Mouse (Mus musculus) CD4-positive, CD25-positive, alpha-beta regulatory T cell, adult 2 months (primary cell): ENCODE measurements around the gene Ubr1.
"Not testable (repeated sequence)": the region's sequence is repeated elsewhere in the genome, so short reads cannot be mapped to it uniquely, and the experiment has no call there.

ENCODE experiments used
- DNase-seq: peaks from one replicate; pipeline ENCODE4 v3.0.0-alpha.2; 2012; ENCODE audit warnings: low read depth, low spot score

Gene Ubr1

DNA sequence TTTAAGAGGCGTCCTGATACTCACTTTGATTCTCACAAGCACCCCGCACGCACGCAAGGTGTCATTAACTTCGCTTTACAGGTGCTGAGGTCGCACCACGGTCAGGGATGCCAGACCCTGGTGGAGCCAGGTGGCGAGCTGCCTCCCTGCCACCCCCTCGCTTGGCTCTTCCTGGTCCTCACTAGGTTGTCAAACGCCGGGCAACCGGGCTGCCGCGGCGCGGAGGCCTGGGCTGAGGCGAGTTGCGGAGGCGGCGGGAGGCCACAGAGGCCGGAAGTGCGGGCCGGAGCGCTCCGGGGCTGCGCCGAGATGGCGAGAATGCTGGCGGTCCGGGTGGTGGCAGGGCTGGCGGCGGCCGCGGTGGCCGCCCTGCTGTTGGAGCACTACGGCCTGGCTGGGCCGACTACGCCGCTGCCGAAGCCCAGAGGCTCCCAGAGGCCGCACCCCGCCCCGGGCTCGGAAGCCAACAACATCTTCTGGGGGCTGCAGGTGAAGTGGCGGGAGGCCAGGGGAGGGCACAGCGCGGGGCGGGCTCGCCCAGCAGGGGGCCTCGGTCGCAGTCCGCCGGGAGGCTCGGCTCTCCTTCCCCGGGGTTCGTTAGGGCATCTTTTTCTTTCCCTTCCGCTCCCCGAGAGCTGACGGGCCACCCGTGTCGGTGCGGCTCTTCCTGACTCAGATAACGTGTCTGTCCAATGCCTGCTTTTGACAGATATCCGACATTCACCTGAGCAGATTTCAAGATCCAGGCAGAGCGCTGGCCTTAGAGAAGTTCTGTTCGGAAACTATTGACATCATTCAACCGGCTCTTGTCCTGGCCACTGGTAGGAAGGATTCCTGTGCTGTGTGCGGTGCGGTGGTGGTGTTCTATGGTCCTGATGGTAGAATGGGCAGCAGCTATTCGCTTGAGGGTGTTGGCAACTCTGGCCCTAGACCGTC lies 6.7 kb upstream of the Ubr1 start, which contains the start of gene Tmem62:
Gene Tmem62 (plus strand): TSS at position 28 of the 936 bp plus-strand sequence.
- peak; percentile 76 for DNase-seq

DNA sequence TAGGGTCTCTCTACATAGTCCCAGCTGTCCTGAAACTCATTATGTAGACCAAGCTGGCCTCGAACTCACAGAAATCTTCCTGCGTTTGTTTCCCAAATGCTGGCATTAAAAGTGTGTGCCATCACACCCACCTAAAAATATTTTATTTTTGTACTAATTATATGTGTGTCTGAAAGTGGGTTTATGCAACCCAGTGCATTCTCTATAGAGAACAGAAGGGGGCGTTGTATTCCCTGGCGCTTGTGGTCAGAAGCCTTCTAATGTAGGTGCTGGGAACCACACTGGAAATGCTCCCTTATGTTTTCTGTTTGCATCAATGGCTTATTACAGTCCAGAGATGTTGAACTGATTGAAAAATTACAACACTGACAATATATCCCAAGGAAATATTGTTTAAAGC lies 5.8 kb upstream of the Ubr1 start:
- peak; percentile 54 for DNase-seq

DNA sequence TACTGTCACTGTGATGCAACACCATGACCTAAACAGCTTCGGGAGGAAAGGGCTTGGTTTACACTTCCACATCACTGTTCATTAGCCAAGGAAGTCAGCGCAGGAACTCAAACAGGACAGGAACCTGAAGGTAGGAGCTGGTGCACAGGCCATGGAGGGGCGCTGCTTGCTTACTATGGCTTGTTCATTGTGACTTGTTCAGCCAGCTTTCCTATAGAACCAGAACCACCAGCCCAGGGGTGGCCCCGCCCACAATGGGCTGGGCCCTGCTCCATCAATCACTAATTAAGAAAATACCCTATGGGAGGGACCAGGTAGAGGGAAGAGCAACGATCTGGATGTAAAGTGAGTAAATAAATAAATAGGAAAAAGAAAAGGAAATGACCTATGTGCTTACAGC lies 2.4 kb upstream of the Ubr1 start:
- peak; percentile 20 for DNase-seq

DNA sequence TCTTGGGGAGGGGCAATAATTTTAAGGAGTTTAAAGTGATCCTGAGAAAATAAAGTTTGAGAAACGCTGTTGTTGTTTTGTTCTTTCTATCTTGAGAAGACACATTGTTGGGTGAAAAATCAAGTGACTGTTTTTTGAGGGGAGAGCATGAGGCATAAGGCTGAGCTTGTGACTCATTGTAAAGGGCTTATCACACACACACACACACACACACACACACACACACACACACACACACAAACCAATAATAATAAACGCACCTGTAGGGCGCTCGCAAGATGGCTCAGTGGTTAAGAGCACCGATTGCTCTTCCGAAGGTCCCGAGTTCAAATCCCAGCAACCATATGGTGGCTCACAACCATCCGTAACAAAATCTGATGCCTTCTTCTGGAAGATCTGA lies 1.7 kb upstream of the Ubr1 start:
- DNase-seq, result not testable (repeated sequence)

DNA sequence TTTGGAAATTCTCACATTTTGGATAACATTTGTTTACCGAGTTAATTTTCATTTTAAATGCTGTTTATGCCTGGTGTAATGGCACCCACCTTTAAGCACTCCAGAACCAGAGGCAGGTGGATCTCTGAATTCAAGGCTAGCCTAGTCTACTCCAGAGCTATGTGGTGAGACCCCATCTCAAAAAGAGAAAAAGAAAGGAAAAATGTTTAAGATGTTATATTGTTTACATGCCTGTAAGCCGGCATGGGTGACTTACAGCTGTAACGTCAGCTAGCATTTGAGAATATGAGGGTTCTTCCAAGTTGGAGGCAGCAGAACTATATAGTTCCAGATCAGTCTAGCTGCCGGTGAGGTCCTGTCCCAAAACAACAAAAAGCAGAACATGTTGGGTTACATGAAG lies 1.3 kb upstream of the Ubr1 start:
- no peak for DNase-seq

DNA sequence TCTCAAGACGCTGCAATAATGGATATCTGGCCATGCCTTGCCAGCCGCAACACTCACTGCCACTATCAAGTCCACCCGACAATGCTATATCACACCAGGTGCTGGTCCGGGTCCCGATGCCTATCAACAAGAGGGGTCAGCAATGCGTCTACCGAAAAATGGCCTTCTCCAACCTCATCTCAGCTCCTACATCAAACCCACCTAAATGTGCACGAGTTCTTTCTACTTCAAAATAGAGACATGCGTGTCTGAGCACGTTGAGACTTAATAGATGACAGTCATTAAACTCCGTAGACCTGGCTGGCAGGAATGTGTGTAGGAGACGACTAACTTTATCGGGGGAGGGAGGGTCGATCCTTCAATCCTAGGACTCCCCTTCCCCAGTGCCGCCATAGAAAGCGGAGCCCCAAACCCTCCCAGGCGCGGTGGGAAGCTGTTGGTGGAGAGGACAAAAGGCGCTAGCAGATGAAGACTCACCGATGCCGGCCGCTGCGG lies 423 bp downstream of the Ubr1 start:
- no peak for DNase-seq

DNA sequence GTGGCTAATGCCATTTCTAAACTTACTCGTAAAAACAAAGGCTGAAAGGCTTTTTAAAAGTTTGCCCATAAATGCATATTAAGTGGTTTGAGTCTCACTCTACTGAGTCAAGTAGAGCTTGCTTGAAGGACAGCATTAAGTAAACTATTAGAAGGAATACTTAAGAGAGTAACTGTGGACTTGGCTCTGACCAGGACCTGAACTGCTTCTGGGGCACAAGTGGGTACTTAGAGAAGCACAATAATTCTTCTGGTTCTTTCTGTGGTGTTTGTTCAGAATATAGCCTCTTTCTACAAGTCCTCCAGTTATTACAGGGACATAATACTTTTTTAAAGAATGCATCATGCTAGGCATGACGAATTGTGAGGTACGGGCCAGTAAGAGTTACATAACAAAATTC lies 5.0 kb downstream of the Ubr1 start:
- no peak for DNase-seq

DNA sequence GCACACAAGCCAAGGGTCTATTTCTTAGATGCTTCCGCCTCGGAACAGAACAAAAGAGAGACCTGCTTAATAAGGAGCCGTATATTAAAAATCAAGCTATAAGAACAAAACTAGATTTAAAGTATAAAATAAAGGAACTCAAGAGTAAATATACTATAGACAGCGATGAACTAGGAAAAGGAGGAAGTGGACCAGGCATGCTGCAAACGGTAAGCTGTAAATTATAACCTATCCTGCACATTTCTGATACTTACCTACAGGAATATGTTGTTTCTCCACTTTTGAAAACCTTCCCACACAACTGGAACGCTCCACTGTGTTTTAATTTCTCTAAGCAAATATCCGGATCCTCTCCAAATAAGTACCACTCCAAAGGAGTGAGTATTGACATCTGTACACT lies 7.4 kb downstream of the Ubr1 start:
- DNase-seq, result no peak

DNA sequence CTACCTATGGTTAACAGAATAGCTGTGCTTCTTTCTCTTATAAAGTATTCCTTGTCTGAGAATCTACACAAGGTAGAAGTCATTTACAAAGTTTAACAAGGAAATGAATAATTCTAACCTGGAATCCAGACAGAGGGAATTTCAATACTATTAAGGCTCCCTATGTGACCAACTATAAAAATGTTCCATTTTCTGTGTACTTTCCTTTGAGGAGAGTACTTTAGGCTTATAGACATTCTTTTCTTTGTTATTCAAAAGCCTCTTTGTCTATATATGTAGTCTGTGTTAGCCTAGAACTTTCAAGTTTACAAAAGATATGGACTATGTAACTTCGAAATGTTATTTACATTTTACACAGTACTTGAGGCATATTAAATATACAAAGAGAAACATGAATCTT lies 10.3 kb downstream of the Ubr1 start:
- DNase-seq, result no peak

DNA sequence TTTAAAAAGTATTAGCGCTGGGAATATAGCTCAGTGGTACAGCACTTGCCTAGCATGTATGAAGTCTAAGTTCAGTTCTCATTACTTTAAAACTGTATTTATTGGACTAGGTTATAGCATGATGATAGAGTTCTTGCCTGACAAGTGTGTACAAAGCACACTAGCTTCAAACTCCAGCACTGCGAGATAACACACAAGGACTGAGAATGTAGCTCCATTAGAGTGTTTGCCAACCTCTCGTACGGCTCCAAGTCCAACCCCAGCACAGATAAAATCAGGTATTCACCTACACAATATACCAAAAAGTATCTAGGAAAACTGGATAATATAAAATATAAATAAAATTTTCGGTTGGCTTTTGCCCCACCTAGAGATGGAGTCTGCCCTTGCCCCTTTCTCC lies 10.7 kb downstream of the Ubr1 start:
- no peak for DNase-seq

DNA sequence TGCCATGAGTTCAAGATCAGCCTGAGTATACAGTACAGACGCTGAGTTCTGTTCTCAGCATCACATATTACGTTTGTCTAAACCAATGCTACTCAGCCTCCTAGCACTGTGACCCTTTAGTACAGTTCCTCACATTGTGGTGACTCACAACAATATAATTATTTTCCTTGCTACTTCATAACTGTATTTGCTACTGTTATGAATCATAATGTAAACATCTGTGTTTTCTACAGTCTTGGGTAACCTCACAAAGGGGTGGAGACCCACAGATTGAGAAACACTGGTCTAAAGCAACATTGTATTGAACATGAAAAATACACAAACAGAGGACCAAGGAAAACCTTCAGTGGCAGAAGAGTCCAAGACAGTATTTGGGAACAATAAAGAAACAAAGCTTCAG lies 11.2 kb downstream of the Ubr1 start:
- DNase-seq, result no peak

DNA sequence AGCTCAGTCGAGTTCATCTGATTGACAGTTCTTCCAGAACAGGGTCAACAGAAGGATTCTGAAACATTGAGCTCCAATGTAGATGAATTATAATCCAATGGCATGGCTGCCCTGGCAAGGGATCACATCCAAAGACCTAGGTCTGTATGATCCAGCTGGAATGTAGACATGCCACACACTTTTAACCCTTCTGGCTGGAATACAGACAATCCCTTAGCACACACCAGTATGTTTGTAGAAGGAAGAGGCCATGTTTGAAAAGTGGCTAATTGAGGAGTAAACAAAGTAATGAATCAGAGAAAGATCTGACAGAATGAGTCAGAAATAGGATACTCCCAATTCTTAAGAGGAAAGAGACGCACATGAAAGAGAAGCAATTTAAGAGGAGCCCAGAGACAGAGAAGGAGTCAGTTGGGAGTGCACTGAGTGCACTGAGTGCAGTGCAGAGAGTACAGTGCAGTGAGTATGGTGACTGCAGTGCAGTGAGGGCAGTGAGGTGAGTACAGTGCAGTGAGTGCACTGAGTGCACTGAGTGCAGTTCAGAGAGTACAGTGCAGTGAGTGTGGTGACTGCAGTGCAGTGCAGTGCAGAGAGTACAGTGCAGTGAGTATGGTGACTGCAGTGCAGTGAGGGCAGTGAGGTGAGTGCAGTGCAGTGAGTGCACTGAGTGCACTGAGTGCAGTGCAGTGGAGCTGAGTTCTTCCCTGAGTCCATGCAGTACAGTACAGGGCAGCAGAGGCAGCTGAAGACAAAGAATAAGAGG lies 18.2 kb downstream of the Ubr1 start:
- DNase-seq, result no peak

DNA sequence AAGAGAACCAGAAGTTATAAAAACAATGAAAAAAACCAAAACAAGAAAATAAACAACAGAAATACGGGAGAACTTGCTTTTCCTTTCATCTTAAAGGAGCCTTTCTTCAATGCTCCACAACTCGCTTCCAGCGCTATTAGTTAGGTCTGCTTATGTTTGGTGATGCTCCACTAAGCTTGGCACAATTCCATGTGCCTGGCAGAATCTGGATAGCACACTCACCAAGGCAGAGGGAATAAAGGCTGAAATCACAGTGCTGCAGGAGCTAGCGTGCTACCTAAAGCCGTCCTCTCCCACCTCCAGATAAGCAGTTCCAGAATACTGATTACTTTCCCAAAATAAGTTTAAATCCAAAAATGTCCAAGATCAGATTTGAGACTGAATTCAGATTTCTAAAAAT lies 19.3 kb downstream of the Ubr1 start:
- no peak for DNase-seq

DNA sequence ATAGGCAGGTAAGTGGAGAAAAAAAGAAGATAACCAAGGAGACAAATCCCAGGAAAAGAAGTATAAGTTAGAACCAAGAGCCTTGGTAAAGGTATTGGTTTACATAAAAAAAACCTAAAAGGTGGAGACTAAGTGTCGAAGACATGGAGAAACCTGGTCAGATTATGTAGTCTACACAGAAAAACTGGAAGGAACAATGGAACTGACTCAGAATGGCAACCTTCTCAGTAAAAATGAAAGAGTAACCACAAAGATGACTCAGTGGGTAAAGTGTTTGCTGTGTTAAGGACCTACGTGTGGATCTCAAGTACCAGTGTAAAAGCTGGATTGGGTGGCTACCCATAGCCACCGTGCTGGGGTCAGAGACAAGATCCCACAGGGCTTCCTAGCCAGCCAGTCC lies 37.5 kb downstream of the Ubr1 start:
- DNase-seq, result no peak

DNA sequence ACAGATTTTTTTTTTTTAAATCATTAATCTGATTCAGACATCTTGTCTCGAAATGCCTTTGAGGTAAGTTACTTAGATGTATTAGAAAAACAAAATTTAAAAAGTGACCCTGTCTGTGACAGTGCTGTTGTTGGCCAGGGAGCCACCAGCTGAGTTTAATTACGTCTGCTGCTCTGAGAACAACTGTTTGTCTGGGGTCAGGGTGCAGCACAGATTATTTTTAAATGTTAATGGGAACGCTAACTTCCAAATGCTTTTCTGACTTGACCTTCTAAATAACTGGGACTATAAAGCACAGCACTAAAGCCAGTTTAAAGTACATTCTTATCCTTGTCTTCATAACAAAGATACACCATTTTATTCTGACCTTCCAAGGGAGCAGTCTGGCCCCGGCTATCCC lies 61.0 kb downstream of the Ubr1 start:
- DNase-seq, result no peak

DNA sequence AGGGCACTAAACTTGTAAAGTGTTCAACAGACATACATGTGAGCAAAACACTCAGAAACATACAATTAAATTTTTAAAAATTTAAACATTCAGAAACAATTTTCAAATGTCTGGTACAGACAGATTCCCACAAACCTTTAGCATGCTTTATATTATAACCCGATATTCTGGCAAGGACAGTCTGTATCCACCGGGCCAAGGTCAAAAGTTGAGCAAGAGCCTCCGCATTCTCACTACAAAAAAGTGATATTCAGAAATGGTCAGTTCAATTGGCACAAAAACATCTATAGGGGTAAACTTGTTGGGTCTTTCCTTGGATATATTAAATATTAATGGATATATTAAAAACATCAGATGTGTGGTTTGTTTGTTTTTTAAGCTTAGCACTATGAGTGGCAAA lies 74.2 kb downstream of the Ubr1 start:
- no peak for DNase-seq

DNA sequence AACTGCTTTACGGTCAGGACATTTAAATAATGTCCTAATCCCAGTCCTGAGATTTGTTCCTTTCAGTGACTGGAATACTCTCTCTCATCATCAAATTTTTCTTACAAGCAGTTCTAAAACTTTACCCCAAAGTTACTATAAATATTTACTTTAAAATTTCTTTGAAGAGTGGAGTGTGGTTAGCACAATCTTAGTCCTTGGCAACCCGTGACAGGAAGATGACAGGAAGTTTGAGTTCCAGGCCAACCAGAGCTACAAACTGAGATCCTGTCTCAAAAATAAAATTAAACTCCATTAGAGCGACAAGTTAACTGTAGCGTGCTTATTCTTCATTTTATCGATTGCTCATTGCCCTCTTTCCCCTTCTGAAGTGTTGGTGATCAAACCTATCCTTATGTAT lies 82.9 kb downstream of the Ubr1 start:
- peak; percentile 51 for DNase-seq

DNA sequence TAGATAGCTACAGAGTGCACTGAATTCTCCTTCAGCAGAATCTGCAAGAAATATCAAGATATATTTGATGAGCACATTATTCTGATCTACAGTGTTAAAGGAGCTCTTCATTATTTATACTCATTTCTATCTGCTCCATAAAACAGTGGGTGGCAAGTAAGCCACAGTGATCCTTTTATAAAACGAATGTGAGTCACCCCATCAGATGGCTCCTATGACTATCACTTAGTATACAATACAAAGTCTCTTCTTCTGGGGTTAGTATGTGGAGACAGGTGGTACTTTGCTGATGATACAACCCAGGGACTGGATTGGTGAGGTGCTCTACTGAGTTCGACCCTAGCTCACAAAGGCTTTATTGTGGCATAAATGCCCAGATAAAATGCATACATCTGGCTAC lies 97.3 kb downstream of the Ubr1 start:
- DNase-seq, result no peak

DNA sequence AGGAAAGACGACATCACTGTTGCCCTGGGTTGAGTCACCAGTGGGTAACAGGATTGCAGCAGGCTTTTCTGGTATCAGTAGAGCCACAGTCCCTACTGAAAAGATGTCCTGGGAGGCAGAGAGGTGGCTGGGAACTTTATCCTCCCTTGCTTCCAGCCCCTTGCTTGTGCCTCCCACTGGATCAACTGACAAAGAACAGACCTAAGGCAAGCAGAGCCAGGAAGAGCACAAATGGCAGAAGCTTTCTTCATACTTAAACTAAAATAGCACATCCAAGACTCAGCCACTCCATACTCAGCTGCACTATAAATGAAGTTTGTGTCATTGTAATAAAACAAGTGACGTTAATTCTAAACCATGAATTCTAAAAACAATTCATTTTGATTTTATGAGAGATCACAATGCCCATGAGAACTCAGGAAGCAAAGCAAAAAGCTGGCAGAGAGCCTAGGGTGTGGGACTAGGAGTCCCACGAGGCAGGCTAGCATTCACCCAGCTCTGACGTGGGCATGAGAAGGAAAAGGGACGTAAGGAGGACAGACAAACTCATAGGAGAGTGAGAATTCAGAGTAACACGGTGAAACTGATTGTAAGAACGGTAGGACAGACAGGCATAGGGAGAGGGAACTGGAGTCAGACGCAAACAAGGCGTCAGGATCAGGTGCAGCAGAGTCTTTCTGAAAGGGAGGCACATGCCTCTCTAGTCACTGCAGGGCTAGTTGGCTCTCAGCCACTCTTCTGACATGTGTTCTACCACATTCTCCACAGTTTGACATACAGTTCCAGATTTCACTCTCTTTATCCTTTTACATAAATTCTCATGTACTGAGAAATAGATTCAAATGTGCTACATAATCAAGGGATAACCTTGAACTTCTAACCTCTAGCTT lies 98.8 kb downstream of the Ubr1 start:
- DNase-seq, result no peak

DNA sequence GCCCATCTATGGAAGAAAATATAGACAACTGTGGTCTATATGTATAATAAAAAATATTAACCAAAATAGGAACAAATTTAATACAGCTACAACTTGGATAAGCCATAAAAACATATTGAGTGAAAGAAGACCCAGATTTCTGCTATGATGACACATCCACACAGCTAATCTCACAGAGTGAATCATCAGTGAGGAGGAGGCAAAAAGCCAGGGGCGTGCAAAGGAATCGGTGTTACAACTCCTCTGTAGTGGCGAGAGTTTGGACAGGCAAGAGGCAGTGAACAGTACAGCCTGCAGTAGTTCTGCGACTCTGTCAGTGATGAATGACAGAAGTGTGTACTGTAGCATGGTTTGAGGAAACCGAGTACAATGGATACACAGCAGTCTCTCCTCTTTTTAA lies 103.2 kb downstream of the Ubr1 start:
- DNase-seq, result no peak

DNA sequence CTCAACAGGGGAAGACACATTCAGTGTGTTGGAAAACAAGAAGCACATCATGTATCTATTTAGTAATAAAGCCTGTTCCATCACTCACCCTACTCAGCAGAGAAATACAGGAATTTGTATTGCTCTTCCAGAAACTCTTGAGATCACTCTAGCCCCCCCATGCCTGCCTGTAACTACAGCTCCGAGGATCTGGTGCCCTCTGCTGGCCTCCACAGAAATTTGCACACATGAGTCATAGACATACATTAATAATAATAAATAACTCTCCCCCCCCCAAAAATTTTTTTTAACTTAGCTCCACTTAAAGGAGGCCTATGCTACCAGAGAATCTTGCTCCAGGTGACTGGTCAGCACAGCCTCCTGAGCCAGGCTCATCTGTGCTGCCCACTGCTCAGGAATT lies 104.0 kb downstream of the Ubr1 start:
- peak; percentile 73 for DNase-seq

DNA sequence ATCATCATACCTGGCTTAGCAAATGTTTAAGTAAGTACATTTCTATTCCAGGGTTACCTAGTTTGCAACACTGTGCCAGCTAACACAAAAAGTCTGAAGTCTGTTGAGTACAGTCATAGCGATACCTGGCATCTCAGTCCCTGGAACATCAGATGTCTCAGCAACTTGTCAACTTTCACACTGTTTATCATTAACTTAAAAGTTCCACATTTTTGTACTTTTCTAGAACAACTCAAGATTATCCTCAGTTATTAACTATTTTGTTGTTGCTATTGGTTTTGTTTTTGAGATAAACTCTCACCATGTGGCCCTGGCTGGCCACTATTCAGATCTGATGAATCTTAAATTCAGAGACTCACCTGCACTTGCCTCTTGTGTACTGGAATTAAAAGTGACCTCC lies 107.1 kb downstream of the Ubr1 start:
- DNase-seq, result no peak
